Mouse (Mus musculus) C2C12 (cell line): Measurements from ENCODE around the gene Blm. TPM values are rescaled to one million over a fixed set of nuclear protein-coding genes. Genes with fewer than 3 reads are reported as not detected.

ENCODE experiments used
- H3K27me3 ChIP-seq: one replicate; pipeline ENCODE4 v1.6.1; 2011; ENCODE audit not compliant: control insufficient read depth, insufficient read depth, insufficient read length
- H3K36me3 ChIP-seq: one replicate; pipeline ENCODE4 v1.6.1; 2011; ENCODE audit not compliant: control insufficient read depth, insufficient read depth
- H3K4me3 ChIP-seq: one replicate; pipeline ENCODE4 v1.5.1; 2011; ENCODE audit warnings: mild to moderate bottlenecking, control low read depth; ENCODE audit not compliant: poor library complexity, insufficient read depth, severe bottlenecking
- H3K79me2 ChIP-seq: one replicate; pipeline ENCODE4 v1.6.1; 2011; ENCODE audit not compliant: control insufficient read depth, insufficient read depth
- H3K79me3 ChIP-seq: one replicate; pipeline ENCODE4 v1.6.1; 2011; ENCODE audit warnings: low read depth, control low read depth
- H3ac ChIP-seq: one replicate; pipeline ENCODE3; 2011; ENCODE audit warnings: low read depth; ENCODE audit not compliant: control insufficient read depth, insufficient read length
- CEBPB ChIP-seq: IDR thresholded peaks from one replicate; pipeline ENCODE4 v1.6.1; 2011; ENCODE audit warnings: low read depth, mild to moderate bottlenecking, control low read depth, moderate library complexity
- CTCF ChIP-seq: IDR thresholded peaks from one replicate; pipeline ENCODE4 v1.5.1; 2011; ENCODE audit not compliant: control insufficient read depth, insufficient read depth, insufficient read length
- FOSL1 ChIP-seq: IDR thresholded peaks from one replicate; pipeline ENCODE4 v1.8.0; 2011; ENCODE audit warnings: mild to moderate bottlenecking, low read length; ENCODE audit not compliant: poor library complexity, insufficient read depth, severe bottlenecking
- MAX ChIP-seq: IDR thresholded peaks from one replicate; pipeline ENCODE4 v1.6.1; 2011; ENCODE audit warnings: mild to moderate bottlenecking, control low read depth
- MYOD1 ChIP-seq: IDR thresholded peaks from one replicate; pipeline ENCODE4 v1.6.1; 2011; ENCODE audit warnings: low read depth; ENCODE audit not compliant: control insufficient read depth, insufficient read length
- MYOG ChIP-seq: IDR thresholded peaks from one replicate; pipeline ENCODE4 v1.6.1; 2011; ENCODE audit not compliant: control insufficient read depth, insufficient read length; ENCODE audit errors: extremely low read depth
- USF1 ChIP-seq: IDR thresholded peaks from one replicate; pipeline ENCODE4 v1.6.1; 2011; ENCODE audit warnings: low read depth, mild to moderate bottlenecking, control low read depth, moderate library complexity
- polyA plus RNA-seq: library from polyadenylated mRNA; unstranded; fragments of >200 nt; fragmentation: generic; extraction: Trizol; gene quantifications from one replicate; pipeline ENCODE4 v1.2.1, GENCODE M21; 2012; ENCODE audit warnings: missing spikeins

Blm gene
- polyA plus RNA-seq, 1 experiment: 2.6 TPM

DNA sequence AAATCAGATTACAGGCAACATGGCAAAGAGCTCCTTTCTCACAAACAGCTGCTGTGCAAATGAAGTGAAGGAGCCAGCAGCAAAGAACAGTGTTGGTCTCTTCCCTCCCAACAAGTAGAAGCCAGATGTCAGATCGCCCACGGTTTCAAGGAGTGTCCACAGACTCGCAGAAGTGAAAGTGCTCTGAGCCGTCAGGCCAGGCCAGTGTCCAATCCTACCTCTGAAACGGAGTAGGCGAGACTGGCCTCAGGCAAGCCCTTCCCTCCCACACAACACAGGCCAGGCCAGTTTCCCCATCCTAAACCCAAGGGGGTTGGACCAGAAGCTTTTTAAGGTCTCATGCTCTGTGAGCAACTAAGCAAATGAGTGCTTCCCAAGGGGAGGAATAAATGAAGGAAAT, 77.7 kb downstream of the Blm start:
- Histone ChIP-seq H3K27me3 (no peaks in the 10 kb centered on the region), H3K4me3 (no peak overlapping the region), H3K36me3 (peaks cover 7% of the 10 kb centered on the region), H3K79me3 (no peaks in the 10 kb centered on the region), H3K79me2 (no peaks in the 10 kb centered on the region), H3ac (no peak overlapping the region)
- no peak for TF ChIP-seq USF1
- no peak for TF ChIP-seq MYOG
- no peak for TF ChIP-seq CEBPB
- no peak for TF ChIP-seq FOSL1
- no peak for TF ChIP-seq MAX

GRCm38 (mm10) chr7:80456327-80456726, 78.6 kb downstream of the Blm start:
- Histone ChIP-seq H3K79me2 (no peaks in the 10 kb centered on the region), H3K36me3 (peaks cover 7% of the 10 kb centered on the region), H3K4me3 (no peak overlapping the region), H3ac (no peak overlapping the region), H3K79me3 (no peaks in the 10 kb centered on the region), H3K27me3 (no peaks in the 10 kb centered on the region)
- TF ChIP-seq CEBPB: no peak
- no peak for TF ChIP-seq FOSL1
- no peak for TF ChIP-seq USF1
- no peak for TF ChIP-seq MYOD1
- TF ChIP-seq MAX: no peak
- no peak for TF ChIP-seq MYOG
- no peak for TF ChIP-seq CTCF

DNA sequence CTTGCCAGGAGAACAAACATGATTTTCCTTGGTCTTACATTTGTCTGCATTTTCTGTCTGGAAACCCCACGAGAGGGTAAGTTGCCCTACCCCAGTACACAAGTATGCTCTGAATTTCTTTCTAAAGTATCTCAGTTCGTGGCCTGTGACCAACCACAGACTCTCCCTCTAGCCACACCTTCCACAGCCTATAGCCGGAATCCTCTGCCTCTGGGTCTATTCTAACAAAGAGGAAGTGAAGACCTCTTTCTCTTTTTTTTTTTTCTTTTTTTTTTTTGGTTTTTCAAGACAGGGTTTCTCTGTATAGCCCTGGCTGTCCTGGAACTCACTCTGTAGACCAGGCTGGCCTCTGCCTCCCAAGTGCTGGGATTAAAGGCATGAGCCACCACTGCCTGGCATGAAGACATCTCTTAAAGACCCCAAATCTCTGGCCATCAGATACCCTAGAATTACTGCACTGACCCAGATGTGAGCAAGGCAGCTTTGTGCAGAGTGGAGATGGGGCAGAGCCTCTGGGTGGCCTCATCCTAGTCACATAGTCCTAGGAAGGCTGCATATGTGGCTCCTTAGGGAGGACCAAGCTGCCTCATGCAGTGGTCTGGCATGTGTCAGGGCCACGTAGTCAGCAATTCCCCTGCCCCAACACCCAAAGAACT, 79.3 kb downstream of the Blm start:
- H3K36me3 ChIP-seq: peaks cover 7% of the 10 kb centered on the region
- H3K79me2 ChIP-seq: no peaks in the 10 kb centered on the region
- H3K27me3 ChIP-seq: no peaks in the 10 kb centered on the region
- H3K79me3 ChIP-seq: no peaks in the 10 kb centered on the region
- no peak for TF ChIP-seq MYOG
- TF ChIP-seq MAX: no peak
- TF ChIP-seq CEBPB: no peak
- TF ChIP-seq CTCF: no peak
- no peak for TF ChIP-seq MYOD1
- no peak for TF ChIP-seq FOSL1
- no peak for TF ChIP-seq USF1
- no peak overlapping the region for H3K4me3 ChIP-seq
- H3ac ChIP-seq: no peak overlapping the region

GRCm38 (mm10) chr7:80454786-80455185, 80.1 kb downstream of the Blm start:
- peaks cover 7% of the 10 kb centered on the region for H3K36me3 ChIP-seq
- H3ac ChIP-seq: no peak overlapping the region
- H3K4me3 ChIP-seq: no peak overlapping the region
- no peaks in the 10 kb centered on the region for H3K27me3 ChIP-seq
- no peaks in the 10 kb centered on the region for H3K79me2 ChIP-seq
- TF ChIP-seq FOSL1 (no peak), CEBPB (peak; percentile 4)
- H3K79me3 ChIP-seq: no peaks in the 10 kb centered on the region

DNA sequence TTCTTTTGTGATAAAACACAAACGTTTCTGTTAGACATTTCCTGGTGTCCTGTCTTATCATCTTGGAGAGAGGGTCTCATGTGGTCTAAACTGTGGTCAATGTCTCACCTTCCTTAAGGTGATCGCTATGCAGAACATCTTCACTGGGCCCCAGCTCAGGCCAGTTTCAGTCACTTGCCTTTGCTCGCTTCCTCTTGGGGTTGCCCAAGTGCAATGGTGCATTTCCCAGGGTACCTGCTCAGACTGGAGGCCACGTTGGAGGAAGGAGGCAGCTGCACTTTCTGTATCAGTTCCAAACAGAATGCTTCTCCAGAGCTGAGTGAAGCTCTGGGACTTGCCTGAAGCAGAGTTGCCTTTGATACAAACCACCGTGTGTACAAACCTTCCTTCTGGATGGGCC, 80.9 kb downstream of the Blm start:
- H3K79me2 ChIP-seq: no peaks in the 10 kb centered on the region
- TF ChIP-seq USF1: no peak
- no peak for TF ChIP-seq MYOD1
- no peak for TF ChIP-seq CEBPB
- no peak for TF ChIP-seq MYOG
- TF ChIP-seq MAX: no peak
- H3K79me3 ChIP-seq: no peaks in the 10 kb centered on the region
- H3K4me3 ChIP-seq: no peak overlapping the region
- H3K27me3 ChIP-seq: no peaks in the 10 kb centered on the region
- H3ac ChIP-seq: no peak overlapping the region
- peaks cover 3% of the 10 kb centered on the region for H3K36me3 ChIP-seq

- Histone ChIP-seq H3K79me2 (no peaks in the 10 kb centered on the region), H3K27me3 (no peaks in the 10 kb centered on the region), H3K36me3 (no peaks in the 10 kb centered on the region), H3ac (no peak overlapping the region), H3K79me3 (no peaks in the 10 kb centered on the region), H3K4me3 (no peak overlapping the region)
- TF ChIP-seq MAX (no peak), CTCF (no peak), USF1 (no peak), MYOG (no peak), FOSL1 (no peak), CEBPB (no peak), MYOD1 (no peak)
Measured at GRCm38 (mm10) chr7:80453121-80453520, 81.8 kb downstream of the Blm start.

DNA sequence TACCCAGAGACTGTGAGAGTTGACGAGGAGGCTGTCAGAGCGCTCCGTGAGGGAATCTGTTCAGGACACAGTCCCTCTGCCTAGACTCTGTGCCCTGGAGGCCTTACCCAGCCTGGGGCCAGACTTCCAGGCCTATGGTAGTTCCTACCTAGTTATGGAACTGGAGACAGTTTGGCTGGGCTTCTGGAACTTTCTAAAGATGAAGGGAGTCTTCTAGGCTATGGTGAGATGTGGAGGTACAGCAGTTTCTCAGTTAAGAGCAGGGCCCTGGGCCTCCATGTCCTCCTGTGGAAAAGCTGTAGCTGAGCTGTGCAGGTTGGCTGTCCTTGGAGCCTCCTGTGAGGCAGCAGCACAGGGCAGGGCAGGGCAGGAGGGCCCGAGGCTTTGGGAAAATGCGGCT, 82.7 kb downstream of the Blm start:
- Histone ChIP-seq H3K79me2 (no peaks in the 10 kb centered on the region), H3ac (no peak overlapping the region), H3K27me3 (no peaks in the 10 kb centered on the region), H3K4me3 (no peak overlapping the region), H3K36me3 (no peaks in the 10 kb centered on the region), H3K79me3 (no peaks in the 10 kb centered on the region)
- no peak for TF ChIP-seq FOSL1
- TF ChIP-seq MAX: no peak
- TF ChIP-seq USF1: no peak
- no peak for TF ChIP-seq MYOD1
- no peak for TF ChIP-seq MYOG
- TF ChIP-seq CTCF: no peak
- TF ChIP-seq CEBPB: no peak
